Mouse (Mus musculus) ovary, adult 18-20 months (tissue): ENCODE results near the gene Tns4.

ENCODE experiments used
- DNase-seq: peaks from one replicate; pipeline ENCODE4 v3.0.0; 2022; ENCODE audit warnings: low spot score, mixed read lengths

The Tns4 gene

GRCm38 (mm10) chr11:99091666-99092065, 2.6 kb upstream of the Tns4 start:
- no peak for DNase-seq

- DNase-seq: no peak
These were observed 1.3 kb upstream of the Tns4 start for GRCm38 (mm10) chr11:99090391-99090790.

- no peak for DNase-seq
These were observed 620 bp downstream of the Tns4 start for GRCm38 (mm10) chr11:99088486-99088885.

GRCm38 (mm10) chr11:99084366-99084765, 4.7 kb downstream of the Tns4 start:
- no peak for DNase-seq

GRCm38 (mm10) chr11:99083516-99083915, 5.6 kb downstream of the Tns4 start:
- DNase-seq: no peak

GRCm38 (mm10) chr11:99082098-99082497, 7.0 kb downstream of the Tns4 start:
- DNase-seq: peak; percentile 60

GRCm38 (mm10) chr11:99081566-99081965, 7.5 kb downstream of the Tns4 start:
- no peak for DNase-seq

- no peak for DNase-seq
These were observed 8.1 kb downstream of the Tns4 start for GRCm38 (mm10) chr11:99080902-99081543.

GRCm38 (mm10) chr11:99077869-99078268, 11.2 kb downstream of the Tns4 start:
- no peak for DNase-seq

GRCm38 (mm10) chr11:99076744-99077319, 12.3 kb downstream of the Tns4 start:
- no peak for DNase-seq

- no peak for DNase-seq
These were observed 15.3 kb downstream of the Tns4 start for GRCm38 (mm10) chr11:99073781-99074180.

- DNase-seq: no peak
These were observed 17.2 kb downstream of the Tns4 start for GRCm38 (mm10) chr11:99071866-99072265.

GRCm38 (mm10) chr11:99068455-99068854, 20.7 kb downstream of the Tns4 start:
- no peak for DNase-seq

- no peak for DNase-seq
These were observed 21.5 kb downstream of the Tns4 start for GRCm38 (mm10) chr11:99067591-99067990.

- peak; percentile 71 for DNase-seq
These were observed 23.1 kb downstream of the Tns4 start for GRCm38 (mm10) chr11:99065979-99066378.

- no peak for DNase-seq
These were observed 23.8 kb downstream of the Tns4 start for GRCm38 (mm10) chr11:99065353-99065752.

- DNase-seq: no peak
These were observed 25.5 kb downstream of the Tns4 start for GRCm38 (mm10) chr11:99063406-99064131.

GRCm38 (mm10) chr11:99062661-99063060, 26.4 kb downstream of the Tns4 start:
- no peak for DNase-seq

- no peak for DNase-seq
These were observed 28.7 kb downstream of the Tns4 start for GRCm38 (mm10) chr11:99060435-99060834.

- no peak for DNase-seq
These were observed 33.3 kb downstream of the Tns4 start for GRCm38 (mm10) chr11:99055571-99056452.

GRCm38 (mm10) chr11:99055143-99055542, 34.0 kb downstream of the Tns4 start:
- DNase-seq: no peak

- DNase-seq: no peak
These were observed 41.5 kb downstream of the Tns4 start for GRCm38 (mm10) chr11:99047643-99048042.
